Mouse (Mus musculus) cerebellum, adult 9-11 months (tissue): ENCODE measurements around the gene Cd207.

Experiments used
- DNase-seq: peaks from one replicate; pipeline ENCODE4 v3.0.0; 2022

Cd207 gene

DNA sequence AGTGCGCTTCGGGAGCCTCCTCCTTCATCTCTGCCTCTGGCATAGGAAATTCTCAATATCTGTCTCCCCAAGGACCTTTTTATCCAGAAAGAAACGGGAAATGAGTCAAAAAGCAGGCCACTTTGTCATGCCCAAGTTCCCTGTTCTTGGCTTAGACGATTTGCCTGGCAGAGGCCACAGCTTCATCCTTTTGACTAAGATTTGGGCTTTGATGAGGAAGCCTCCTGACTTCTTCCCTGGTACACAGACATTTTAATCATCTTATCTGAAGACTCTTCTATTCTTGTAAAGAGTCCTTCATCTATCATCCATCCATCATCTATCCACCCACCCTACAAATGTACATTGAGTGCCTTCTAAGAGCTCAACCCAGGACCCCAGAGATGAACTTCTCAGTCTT lies at the start of gene Cd207:
Cd207 (minus strand) TSS at position 101 of the 400 bp plus-strand sequence.
- DNase-seq = no peak

DNA sequence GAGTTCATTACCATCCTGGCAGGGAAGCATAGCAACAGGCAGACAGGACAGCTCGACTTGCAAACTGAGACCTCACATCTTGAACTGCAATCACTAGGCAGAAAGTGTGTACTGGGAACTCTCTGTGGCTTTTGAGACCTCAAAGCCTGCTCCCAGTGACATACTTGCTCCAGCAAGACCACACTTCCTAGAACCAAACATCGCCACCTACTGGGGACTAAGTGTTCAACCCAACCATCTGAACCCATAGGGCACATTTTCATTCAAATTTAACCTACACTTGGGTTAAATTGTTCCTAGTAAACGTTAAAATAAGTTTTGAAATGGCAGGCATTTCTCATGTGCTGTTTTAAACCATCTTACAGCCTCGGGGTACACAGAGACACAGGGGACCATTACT lies 49.5 kb upstream of the Cd207 start:
- DNase-seq = no peak

DNA sequence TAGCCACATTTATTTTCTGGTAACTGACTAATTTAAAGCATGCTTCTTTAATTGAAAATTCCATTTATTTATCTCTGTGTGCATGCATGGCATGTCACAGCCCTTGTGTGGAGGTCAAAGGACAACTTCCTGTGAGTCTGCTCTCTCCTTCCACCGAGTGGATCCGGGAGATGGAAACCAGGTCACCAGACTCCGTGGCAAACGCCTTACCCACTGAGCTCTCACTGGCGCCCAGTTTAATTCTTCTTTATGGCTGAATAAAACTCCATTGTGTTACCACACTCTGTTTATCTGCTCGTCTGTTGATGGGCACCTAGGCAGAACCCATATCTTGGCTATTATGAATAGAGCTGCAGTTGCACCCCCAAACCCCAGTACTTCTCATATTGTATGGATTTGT lies 44.9 kb upstream of the Cd207 start:
- DNase-seq = no peak

DNA sequence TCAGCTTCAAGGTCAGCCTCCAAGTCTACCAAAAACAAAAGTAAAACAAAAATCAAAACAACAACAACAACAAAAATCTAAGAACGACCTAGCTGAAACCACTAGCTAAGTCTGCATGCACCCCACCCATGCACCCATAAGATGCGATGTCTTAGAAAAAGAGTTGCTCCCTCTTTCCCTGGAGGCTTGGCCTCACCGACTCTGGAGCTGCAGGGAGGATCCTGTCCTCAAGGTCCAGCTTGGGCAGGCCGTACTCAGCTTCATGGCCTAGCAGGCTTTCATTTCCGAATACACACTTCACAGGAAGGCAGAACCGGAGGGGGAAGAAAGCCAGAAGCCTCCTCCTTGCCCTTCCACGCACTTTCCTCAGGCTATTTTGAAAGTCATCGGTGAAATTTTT lies 39.4 kb upstream of the Cd207 start:
- no peak for DNase-seq

DNA sequence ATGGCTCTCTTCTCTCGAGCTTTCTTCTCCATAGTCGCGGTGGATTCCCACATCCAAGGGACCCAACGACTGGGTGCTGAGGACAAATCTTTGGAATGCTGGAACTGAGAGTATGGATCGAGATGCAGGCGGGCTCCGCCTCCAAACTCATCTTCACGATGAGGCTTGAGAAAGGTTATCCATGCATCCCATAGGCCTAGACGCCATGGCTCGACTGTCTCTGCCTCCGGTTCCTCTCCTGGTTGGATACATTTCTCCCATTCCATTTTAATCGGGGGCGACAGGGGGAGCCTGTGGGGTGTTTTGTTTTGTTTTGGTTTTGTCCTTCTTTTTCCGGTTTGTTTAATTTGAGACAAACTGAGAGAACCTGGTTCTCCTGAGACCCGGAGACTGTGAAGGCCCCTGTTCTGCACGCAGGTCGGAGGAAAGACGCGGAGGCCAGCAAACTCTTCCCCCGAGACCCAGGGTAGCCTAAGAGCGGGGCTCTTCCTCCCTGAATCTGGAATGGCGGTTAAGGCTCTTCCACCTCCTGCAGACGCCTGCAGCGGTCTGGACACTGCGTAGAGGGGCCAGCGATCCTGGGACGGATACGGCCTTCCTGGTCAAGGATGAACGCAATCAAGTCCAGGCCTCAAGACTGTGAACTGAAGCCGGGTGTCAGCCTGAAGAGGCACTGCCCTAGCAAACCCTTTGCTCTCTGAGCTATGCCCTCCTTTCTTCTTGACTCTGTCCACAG lies 38.0 kb upstream of the Cd207 start:
- DNase-seq = no peak

DNA sequence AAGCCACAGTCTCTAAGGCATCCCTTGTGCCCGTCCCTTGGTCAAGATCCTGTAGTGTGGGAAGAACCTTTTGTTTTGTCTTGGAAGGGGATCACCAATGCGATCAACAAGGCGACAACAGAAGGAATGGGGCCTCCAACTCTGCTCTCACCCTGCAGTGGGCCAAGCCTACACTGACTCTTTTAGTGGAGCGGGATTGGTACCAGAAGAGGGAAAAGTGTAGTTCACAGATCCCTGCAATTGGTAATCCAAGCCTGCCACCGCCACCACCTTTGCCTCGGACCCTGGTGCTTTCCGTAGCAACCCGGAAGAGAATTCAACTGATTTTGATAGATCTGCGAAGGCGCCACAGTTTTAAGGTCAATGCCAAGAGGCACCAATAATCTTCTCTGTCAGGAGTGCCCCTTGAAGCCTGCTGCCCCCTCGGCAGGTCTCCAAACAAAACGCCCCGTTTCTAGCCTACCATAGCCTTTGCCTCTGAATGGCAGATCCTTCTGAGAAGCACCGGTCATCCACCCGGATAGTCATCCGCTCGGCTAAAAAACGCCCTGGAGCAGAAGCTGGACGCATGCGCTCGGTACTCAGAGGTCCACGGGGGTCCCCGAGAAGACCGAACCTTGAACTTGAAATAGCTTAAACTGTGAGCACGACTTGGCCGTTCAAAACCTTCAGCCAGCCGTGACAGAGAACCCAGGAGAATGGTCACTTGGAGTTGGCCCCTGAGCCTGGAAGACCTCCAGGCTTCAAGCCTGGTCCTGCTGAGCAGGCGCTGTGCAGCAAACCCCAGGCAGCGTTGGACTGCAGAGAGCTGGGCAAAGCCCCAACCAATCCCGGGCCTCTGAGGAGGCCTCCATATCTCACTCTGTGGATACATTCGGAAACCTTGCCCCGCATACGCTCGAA lies 36.8 kb upstream of the Cd207 start:
- DNase-seq = no peak

DNA sequence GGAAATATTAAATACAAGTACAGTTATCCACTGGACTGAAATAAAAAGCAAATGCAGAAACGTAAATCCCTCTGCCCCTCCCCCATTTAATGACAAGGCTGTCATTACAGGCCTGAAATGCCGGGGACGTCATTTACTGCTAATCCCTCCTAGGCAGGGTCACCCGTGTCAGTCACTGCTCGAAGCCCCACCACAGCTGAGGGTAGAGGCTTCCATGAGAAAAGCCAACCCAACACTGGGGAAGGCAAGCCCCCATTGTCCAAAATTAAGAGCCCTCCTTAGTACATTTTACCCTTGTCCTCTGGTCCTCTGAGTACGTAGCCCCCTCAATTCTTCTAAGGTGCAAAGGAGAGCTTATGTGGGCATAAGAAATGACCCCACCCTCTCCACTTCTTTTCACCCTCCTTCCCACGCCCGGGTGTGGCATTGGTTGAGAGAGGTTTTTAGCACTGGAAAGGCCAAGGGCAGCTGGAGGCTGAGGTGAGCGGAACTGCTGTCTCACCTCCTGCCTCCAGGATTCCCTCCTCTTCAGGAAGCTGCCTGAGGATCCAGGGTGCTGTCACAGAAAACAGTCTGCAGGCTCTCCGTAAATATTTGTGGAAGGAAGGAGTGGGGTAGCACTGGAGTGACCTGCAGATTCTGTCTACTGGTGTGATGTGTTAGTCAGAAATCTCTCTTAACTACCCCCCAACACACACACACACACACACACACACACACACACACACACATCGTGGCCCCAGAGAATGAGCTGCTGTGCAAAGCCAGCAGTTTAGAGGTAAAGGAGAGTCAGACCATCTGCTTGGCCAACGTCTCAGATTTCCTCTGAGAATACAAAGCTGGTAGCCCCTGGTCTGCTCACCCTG lies 35.8 kb upstream of the Cd207 start:
- no peak for DNase-seq

DNA sequence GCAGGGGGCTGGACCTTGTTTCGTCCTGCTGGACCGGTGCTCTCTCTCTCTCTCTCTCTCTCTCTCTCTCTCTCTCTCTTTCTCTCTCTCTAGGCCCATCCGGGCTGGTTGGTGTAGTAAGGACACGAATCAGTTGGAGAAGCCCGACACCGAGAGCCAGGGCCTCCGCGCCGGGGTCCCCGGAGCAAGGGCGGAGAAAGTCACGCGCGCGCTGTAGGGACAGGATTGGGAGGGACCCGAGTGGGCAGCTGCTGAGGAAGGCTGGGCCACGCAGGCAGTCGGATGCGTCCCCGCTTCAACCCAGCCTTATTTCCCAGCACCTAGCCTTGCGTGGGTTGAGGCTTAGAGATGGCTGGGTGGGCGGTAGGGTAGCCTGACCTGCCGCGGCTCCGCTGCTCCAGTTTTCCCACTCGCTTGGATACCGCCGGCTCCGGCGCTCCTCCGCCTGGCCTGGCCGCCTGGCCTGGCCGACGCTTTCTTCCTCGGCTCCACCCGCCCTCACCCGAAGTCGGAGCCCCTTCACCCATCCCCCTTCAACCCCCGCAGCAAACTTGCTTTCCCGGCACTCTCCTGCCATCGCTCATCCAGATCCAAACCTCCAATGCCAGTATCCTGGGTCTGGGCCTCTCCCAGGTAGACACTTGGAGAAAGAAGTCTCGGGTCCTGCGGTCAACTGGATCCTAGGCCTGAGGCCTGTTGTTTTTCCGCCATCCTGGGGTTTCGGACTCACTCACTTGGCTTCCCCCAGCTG lies 34.2 kb upstream of the Cd207 start:
- no peak for DNase-seq

DNA sequence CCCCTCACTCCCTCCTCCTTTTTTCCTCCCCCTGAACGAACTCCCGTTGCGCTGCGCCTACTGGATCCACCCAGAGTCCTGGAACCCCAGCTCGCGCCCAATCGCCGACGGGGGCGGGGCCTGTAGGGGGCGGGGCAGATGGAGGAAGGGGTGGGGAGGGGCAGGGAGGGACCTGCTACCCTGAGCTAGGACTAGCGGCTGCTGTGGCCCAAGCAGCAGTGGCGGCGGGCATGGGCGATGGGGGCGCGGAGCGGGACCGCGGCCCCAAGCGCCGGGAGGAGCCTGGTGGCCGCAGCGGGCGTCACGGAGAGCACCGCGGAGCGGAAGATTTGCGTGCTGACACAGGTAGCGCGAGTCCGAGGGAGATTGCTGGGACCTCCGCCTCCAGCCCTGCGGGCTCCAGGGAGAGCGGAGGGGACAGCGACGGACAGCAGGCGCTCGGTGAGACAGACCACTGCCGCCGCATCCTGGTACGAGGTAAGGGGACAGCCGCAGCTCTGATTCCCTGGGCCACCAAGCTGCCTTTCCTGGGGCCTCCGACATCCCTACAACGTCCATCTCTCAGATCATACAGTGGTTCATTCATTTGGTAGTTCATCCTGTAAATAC lies 33.5 kb upstream of the Cd207 start, which contains the start of gene Vax2:
Vax2 (plus strand) TSS at position 198 of the 609 bp plus-strand sequence.
- no peak for DNase-seq

DNA sequence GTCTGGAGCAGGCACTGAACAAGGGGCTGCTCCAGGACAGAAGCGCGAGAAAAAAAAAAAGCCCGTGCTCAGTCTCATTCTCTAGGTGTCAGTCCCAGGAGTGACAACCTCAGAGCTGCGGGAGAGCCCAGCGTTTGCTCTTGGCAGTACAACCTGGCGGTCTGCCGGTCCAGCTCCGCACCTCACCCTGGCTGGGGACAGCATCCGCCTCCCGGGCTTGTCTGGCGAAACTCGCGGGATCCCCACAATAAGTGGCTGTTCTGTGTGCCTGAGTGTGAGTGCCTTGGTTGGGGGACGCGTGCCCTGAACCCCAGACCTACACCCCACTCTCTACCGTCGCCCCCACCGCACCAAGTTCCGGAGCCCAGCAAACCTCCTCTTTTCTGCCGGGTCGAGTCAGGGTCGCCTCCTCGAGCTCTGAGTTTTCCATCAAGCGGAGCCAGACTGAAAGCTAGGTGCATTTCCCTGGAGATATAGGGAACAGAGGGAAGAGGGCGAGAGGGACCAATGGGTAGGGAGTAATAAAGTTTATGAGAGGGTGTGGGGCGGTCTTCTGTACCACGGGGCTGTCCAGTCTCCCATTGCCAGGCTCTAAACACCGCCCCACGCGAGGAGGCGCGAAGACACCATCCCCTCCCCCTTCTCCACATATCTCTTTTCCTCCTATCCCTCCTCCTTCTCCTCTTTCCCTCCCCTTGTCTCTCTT lies 32.9 kb upstream of the Cd207 start:
- DNase-seq = no peak

DNA sequence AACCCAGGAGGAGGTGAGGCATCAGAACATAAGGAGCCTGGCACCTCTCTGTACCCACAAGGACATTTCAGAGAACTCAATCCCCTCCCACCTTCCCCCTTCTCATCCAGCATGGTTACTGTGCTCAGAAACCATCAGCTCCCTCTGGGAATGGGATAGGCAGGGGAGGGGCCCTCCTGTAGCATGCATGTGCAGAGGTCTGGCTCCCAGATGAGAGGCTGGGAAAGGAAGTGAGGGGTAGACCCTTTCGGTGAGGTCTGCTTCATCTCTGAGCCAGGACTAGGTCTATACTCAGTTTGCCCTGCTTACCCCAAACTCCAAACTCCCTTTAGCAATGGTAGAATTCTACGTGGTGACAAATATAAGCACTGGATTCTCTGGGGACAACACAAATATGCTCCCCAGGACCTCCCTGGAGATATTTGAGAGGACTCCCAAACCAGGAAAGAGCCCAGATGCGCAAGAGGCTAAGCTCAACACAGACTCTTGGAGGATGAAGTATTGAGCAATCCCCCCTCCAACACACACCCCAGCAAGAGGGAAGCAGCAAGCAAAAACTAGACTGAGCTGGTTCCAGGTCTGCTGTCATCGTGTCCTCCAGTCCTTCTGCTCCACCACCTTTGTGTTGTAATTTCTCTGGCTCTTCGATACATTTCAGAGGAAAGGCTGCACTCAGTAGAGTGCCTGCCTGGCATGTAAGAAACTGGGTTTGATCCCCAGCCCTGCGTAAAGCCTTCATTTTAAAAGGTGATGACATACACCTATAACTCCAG lies 30.3 kb upstream of the Cd207 start:
- DNase-seq = no peak

DNA sequence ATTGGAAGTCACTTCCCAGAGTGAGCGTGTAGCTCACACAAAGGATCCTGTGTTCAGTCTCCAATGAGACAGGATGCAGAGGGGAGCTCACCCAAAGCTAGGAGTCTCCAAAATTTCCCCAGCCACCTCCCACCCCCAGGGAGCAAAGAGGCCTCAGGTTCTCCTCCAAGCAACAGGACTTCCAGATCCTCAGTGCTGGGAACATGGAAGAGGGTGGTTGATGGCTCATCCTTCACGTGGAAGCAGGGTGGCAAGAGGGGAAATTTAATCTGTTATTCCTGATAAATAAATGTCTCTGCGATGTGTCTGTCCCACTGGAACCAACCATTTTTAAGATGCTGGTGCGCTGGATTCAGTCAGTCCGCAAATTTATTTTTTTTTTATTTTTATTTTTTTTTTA lies 27.0 kb upstream of the Cd207 start:
- DNase-seq = no peak

DNA sequence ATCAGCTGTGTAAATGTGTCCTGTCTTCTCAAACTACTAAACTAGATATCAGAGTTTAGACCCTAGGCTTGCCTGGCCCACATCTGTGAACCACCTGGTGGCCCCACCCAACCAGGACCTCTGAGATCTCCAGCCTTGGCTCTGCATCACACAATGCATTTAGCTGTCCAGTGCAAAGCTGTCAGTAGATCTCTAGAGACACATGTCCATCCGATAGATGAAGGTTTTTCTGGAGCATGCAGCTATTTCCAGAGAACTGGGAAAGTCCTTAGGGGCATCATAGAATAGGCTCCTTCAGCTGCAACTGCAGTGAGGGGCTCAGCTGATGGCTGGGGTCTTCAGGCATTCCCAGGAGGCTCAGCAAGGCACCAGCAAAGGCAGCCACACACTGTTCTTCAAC lies 26.6 kb upstream of the Cd207 start:
- no peak for DNase-seq

DNA sequence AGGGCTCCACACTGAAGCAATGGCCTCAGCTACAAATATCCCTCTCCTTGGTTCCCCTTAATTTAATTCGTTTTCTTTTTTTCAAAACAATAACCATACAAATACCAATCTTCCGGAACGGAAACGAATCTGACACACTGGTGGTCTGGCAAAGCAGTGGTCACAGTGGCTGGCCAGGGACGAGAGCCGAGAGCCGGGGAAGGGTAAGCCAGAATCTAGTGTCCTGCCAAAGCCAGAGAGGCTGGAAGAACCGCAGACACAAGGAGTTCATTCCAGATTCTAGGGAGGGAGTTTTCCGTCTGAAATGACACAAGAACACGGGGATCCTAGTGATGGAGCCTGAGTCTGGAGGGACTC lies 26.0 kb upstream of the Cd207 start:
- DNase-seq = no peak

DNA sequence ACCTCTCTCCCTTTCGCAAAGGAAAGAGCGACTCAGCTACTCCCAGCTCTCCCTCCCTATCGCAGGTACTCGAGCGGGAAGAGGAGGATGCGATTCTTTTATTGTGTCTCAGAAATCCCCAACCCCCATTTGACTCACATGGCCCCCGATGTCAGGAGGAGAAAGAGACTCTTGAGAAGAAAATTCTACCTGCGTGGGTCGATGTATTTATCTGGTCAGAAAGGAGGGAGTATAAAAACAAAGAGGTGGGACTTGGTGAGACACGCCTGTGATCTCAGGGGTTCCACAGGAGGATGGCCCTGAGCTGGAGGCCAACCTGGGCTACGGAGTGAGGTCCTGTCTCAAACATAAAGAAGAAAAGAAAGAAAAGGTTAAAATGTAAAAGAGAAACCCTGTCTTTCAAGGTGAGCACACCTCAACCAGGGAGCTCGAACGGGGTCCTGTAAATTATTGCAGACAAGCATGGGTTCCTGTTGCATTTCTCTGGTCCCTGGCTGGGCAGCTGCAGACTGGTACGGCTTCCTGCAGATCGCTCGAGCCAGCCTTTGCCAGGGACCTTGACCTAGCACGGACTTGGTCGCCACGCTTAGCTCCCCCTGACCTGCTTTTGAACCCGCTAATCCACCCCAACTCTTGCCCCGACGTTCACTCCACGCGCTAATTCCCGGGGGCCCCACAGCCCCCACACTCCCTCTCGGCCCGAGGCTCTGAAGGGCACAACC lies 25.5 kb upstream of the Cd207 start:
- DNase-seq = no peak

DNA sequence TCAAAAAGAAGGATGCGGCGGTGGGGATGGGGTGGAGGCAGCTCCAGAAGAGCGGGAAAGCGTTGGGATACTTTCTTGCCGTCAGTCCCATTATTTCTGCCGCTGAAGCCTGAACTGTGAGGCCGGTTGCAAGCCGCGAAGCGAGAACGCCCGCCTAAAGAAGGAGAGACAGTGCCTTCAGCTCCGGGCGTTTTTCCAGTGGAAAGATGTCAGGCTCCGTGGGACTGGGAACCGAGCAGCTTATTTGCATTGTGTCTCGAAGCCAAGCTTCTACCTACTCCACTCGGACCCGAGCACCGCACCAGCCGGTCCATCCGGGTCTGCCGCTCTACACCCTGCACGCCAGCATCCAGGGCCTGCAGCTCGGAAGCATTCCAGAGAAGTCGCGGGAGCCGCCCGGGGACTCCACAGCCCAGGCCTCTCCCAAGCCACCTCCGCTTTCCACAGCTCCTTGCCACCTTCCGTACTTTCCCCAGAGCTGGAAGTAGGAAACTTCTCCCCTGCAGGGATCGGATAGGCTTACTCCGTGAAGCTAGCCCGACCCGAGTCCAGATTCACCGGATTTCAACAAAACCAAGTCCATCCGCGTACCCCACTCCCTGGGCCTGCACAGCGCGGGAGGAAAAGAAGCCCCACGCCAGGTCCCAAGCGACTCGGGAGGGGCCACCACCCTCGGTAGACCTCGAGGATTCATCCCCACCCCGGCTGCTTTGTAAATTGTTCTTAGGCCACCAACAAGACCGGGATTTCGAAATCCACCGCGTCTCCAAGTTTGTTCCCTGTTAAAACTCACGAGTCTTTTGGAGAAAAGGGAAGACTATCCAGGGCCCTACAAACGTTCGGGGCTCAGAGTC lies 24.7 kb upstream of the Cd207 start:
- no peak for DNase-seq

DNA sequence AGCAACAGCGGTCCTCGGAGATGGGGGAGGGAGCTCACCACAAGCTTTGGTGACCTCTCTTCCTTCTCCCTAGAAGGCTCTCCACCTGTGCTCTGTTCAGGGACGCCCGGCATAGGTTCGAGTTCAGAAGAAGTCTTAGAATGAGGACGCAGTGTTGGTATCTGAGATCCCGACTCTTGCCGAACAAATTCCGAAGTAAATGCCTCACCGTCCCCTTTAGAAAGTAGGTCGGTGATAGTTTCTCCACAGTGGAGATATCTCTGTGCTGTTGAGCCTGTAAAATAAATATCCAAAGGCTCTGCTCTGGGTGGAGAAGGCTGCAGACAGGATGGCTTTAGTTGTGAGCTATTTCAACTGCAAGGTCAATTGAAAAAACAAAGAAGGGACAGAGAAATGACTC lies 23.3 kb upstream of the Cd207 start:
- DNase-seq = no peak

DNA sequence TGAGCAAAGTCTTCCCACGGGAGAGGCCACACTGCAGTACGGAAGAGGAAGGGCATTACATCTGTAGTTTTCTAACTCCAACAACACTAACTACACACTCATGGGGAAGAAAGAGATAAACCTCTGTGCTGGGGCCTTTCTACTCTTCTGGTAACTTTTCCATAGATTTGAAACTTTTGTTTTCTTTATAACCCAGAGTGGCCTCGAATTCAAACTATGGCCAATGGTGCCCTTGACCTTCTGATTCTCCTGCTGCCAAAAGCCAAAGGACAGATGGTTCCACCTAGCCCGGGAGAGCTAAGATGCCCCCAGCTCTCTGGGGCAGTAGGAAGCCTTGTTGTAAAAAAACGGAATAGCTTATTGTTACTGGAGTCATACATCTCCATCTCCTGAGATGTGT lies 22.3 kb upstream of the Cd207 start:
- no peak for DNase-seq

DNA sequence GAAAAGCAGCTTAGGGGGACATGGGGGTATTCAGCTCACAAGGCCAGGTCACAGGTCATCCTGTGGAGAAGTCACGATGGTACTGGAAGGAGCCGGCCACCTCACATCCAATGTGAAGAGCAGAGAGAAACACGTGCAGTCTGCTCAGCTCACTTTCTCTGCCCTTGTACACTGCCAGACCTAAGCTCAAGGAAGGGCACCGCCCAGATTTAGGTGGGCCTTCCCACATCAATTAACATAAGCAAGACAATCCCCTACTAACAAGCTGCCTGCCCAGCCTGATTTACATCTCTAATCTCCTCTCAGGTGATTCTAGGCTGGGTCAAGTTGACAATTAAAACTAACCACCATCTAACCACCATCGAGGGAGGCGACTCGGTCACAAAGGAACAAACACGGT lies 20.3 kb upstream of the Cd207 start:
- DNase-seq = no peak
